Mouse (Mus musculus) thymus, adult 18-20 months (tissue): ENCODE measurements around the gene Pla2g4f.
A peak's percentile ranks its signal among the peaks of the same experiment; 100 is the strongest.

Source experiments
- DNase-seq, 2 experiments: peaks; one replicate each; pipeline ENCODE4 v3.0.0; 2022; ENCODE audit warnings: mixed read lengths in 2 of 2

Pla2g4f gene

GRCm38 (mm10) chr2:120313976-120314375 is at the start of gene Pla2g4f:
Gene Pla2g4f (minus strand): TSS chr2:120314165.
- no peak for DNase-seq

- no peak for DNase-seq
Observed at GRCm38 (mm10) chr2:120360425-120360824, 46.5 kb upstream of the Pla2g4f start.

DNA sequence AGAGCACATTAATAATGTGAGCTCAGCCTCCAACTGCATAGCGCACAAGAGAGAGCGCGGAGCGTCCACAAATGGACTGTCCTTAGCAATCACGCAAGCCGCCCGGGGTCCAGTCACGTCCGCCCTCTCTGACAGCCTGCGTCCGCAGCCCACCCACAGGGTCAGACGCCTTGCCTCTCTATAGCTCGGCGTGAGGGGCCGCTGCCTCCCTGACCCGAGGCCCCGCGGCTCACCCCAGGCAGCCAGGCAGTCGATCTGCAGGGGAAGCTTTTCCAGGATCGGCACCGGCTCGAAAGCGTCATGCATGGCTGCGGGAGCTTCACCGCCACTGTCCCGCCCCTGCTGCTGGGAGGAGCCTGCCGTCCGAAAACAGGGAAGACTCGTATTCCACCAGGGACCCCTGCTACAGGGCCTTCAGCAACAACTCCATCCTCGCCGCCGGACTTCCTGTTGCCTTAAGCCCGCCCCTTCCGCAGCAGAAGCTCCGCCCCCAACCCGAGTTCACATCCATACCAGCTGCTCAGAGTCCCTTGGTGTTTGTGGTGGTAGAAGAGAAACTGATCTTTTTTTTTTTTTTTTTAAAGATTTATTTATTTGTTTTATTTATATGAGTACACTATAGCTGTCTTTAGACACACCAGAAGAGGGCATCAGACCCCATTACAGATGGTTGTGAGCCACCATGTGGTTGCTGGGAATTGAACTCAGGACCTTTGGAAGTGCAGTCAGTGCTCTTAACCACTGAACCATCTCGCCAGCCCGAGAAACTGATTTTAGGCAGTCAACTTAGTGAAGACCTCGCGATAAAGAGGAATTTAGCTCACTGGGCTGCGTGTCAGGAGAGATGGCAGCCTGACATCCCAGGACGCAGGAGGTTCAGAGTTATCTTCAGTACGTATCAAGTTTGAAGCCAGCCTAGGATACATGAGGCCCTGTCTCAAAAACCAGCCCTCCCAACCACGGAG is 39.0 kb upstream of the Pla2g4f start, which contains the start of gene Vps39:
Gene Vps39 (minus strand): TSS at position 456 of the 965 bp plus-strand sequence.
- DNase-seq, result peak; percentile 79 to 86

- DNase-seq, result no peak
Observed at GRCm38 (mm10) chr2:120351321-120351720, 37.4 kb upstream of the Pla2g4f start.

- no peak for DNase-seq
Observed at GRCm38 (mm10) chr2:120348120-120348519, 34.2 kb upstream of the Pla2g4f start.

DNA sequence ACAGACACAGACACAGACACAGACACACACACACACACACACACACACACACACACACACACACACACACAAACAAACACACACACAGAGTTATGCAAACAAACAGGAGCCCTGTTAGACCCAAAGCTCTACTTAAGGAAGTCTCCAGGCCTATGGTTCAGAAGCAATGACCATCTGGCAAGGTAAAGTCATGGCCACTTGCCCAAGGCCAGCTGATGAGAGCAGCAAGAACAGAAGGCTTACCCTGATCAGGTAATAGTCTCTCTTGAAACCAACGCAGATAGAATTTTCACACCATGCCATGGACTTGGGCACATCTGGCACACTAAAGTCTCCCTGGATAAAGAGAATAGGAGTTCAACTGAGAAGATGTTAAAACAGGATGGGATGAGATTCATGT is 27.8 kb upstream of the Pla2g4f start:
- DNase-seq, result no peak

DNA sequence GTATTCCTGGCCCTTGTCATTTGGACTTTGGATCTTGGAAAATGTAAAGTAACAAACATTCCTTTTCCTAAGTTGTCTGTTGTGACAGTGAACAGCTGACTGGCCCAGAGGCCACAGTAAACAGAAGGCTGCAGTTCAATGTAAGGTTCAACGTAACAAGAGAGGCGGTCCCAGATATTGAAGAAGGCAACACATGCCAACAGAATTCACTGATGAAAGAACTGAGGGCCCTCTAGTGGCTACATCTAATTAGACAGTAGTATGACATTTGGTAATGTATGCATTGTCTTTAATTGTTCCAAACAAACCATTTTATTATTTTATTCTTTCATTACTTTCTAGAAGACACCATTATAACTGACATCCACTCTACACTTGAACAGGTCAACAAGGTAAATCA is 23.9 kb upstream of the Pla2g4f start:
- DNase-seq, result no peak

DNA sequence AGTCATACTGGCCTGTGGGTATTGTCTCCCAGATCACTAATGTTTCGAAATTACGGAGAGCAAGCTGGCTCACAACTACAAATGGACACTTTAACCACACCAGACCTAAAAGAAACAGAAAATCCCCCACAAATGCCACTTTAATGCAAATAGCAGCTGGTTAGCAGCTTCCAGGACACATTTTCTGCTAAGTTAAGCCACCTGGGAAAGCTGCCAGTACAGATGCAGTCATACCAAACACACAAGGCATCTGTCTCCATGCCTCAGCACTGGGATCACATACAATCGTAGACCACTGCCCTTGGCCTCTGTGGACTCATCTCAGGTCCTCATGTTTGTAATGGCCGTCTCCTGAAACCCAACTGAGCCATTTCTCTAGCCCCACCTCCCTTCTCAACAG is 17.6 kb upstream of the Pla2g4f start:
- no peak for DNase-seq

DNA sequence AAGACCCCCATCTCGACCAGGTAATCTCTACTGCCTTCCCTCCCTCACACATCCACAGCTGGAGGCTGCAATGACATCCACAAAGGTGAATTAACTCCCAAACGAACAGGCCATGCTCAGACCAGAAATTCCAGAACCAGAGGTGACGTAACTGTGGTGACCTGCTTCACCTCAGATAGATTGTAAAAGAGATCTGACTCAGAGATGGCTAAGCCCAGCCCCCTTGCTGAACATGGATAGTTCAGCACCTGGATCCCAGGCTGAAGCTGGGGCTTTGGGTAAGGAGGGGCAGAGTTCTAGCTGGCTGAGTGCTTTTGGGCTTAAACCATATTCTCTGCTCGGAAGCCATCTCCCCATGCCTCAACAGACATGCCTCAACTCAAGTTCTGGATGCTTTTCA is 1.1 kb upstream of the Pla2g4f start:
- no peak for DNase-seq

- no peak for DNase-seq
Observed at GRCm38 (mm10) chr2:120314487-120314886, 522 bp upstream of the Pla2g4f start.

GRCm38 (mm10) chr2:120312276-120312825 is 1.6 kb downstream of the Pla2g4f start:
- DNase-seq, result no peak

GRCm38 (mm10) chr2:120304113-120304512 is 9.9 kb downstream of the Pla2g4f start:
- no peak for DNase-seq

GRCm38 (mm10) chr2:120301076-120301475 is 12.9 kb downstream of the Pla2g4f start:
- no peak for DNase-seq

GRCm38 (mm10) chr2:120299866-120300265 is 14.1 kb downstream of the Pla2g4f start:
- no peak for DNase-seq

GRCm38 (mm10) chr2:120296160-120296559 is 17.8 kb downstream of the Pla2g4f start:
- DNase-seq, result no peak

- DNase-seq, result no peak
Observed at GRCm38 (mm10) chr2:120291471-120292078, 22.4 kb downstream of the Pla2g4f start.

DNA sequence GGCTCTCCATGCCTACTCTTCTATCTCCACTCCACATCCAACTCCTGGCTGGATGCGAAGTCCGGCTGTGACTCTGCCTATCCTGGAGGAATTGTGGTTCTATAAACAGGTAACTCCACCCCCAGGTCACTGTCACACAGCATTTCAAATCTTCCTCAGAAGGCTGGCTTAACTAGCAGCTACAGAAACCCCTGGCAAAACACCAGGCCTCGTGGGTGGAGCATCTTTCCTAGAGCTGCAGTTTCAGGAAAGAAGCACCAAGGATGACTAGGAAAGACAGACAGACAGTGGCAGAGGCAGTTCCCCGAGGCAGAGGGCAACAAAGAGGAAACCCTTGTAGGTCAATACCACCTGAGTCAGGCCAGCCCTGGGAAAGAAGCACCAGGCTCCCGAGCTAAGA is 25.0 kb downstream of the Pla2g4f start, which contains the start of gene Pla2g4d:
Gene Pla2g4d (minus strand): TSS at position 203 of the 400 bp plus-strand sequence.
- DNase-seq, result no peak

GRCm38 (mm10) chr2:120288401-120288800 is 25.6 kb downstream of the Pla2g4f start:
- DNase-seq, result no peak

- no peak for DNase-seq
Observed at GRCm38 (mm10) chr2:120285639-120286038, 28.3 kb downstream of the Pla2g4f start.

DNA sequence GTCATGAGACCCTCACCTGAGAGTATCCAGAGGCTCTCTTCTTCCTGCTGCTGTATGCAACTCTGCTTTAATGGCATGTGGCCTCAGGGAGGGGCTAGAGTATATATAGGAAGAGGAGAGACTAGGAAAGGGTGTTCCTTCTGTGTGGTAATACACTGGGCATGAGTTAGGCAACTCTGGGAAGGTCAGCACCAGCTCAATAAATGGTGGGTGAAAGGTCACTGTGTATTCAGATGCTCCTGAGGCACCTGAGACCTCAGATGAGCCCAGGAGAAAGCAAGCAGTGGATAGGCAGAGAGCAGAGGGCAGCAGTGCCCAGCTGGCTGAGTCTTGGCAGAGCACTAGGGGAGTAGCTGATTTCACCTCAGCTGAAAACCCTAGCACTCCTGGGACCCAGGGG is 29.3 kb downstream of the Pla2g4f start:
- no peak for DNase-seq

- DNase-seq, result no peak
Observed at GRCm38 (mm10) chr2:120284094-120284493, 29.9 kb downstream of the Pla2g4f start.

- no peak for DNase-seq
Observed at GRCm38 (mm10) chr2:120283550-120283949, 30.4 kb downstream of the Pla2g4f start.

- no peak for DNase-seq
Observed at GRCm38 (mm10) chr2:120281221-120281620, 32.7 kb downstream of the Pla2g4f start.

- peak in 1 of 2 experiments; percentile 14 for DNase-seq
Observed at GRCm38 (mm10) chr2:120279961-120280360, 34.0 kb downstream of the Pla2g4f start.
